Mouse (Mus musculus): Measurements from ENCODE around the gene Rassf6.
"Not testable (repeated sequence)": the region's sequence is repeated elsewhere in the genome, so short reads cannot be mapped to it uniquely, and the experiment has no call there.

- TF ChIP-seq CTCF (conservative IDR thresholded peaks at IDR 0.05; ENCODE audit: low read length); POU5F1 (IDR thresholded peaks at IDR 0.05; ENCODE audit: borderline replicate concordance, low read length); NANOG (IDR thresholded peaks at IDR 0.05; ENCODE audit: borderline replicate concordance, low read length): not testable (repeated sequence)
Observed at GRCm38 (mm10) chr5:90612751-90613150, 27.7 kb downstream of the Rassf6 start.

Measured in E14TG2a.4 (cell line).